Mouse (Mus musculus) hindbrain, embryonic 15.5 days (tissue): ENCODE data around the gene Mthfd1. TPM values are rescaled to one million over a fixed set of nuclear protein-coding genes. Genes with fewer than 3 reads are reported as not detected.

Experiments
- ATAC-seq: fragments of 200-750 bp; cut with Nextera tagmentation; 2 replicates; pipeline ENCODE4 v1.8.0; 2017; ENCODE audit warnings: low read depth, moderate number of reproducible peaks, moderate TSS enrichment; ENCODE audit not compliant: low FRiP score
- H3K27ac ChIP-seq: fragments of 300-500 bp; sonication (generic); replicated peaks from 2 replicates; pipeline ENCODE4 v1.5.1; 2015; ENCODE audit warnings: mild to moderate bottlenecking, inconsistent platforms
- H3K27me3 ChIP-seq: fragments of 300-500 bp; sonication (generic); 2 replicates; pipeline ENCODE4 v1.6.1; 2015; ENCODE audit warnings: control low read depth, inconsistent platforms
- H3K36me3 ChIP-seq: fragments of 300-500 bp; sonication (generic); 2 replicates; pipeline ENCODE4 v1.6.1; 2015; ENCODE audit warnings: control low read depth, inconsistent platforms
- H3K4me1 ChIP-seq: fragments of 300-500 bp; sonication (generic); replicated peaks from 2 replicates; pipeline ENCODE4 v1.6.1; 2015; ENCODE audit warnings: control low read depth, inconsistent platforms
- H3K4me2 ChIP-seq: fragments of 300-500 bp; sonication (generic); 2 replicates; pipeline ENCODE4 v1.6.1; 2015; ENCODE audit warnings: moderate library complexity, mild to moderate bottlenecking, inconsistent platforms
- H3K4me3 ChIP-seq: fragments of 300-500 bp; sonication (generic); 2 replicates; pipeline ENCODE4 v1.5.1; 2015; ENCODE audit warnings: mild to moderate bottlenecking, inconsistent platforms
- H3K9ac ChIP-seq: fragments of 300-500 bp; sonication (generic); 2 replicates; pipeline ENCODE4 v1.6.1; 2015; ENCODE audit warnings: inconsistent platforms
- H3K9me3 ChIP-seq: fragments of 300-500 bp; sonication (generic); 2 replicates; pipeline ENCODE4 v1.6.1; 2016; ENCODE audit warnings: control low read depth, inconsistent platforms
- WGBS: fragments of 180-500 bp; shearing (Covaris S2); methylation state at CpG from one replicate; pipeline ENCODE4 v1.1.7; 2015; 5-methylcytosine and 5-hydroxymethylcytosine counted together
- polyA plus RNA-seq: library from polyadenylated mRNA; unstranded; fragments of >200 nt; fragmentation: Nextera tagmentation; extraction: Ambion mirVana; gene quantifications from 2 replicates; pipeline ENCODE4 v1.2.1, GENCODE M21; 2015

Mthfd1 gene
- polyA plus RNA-seq, 1 experiment from 2014 or later, result 33.1 TPM

GRCm38 (mm10) chr12:76306852-76307561 lies 51.9 kb downstream of the Mthfd1 start:
- ATAC-seq, result no peak
- H3K4me2 ChIP-seq, result no peak overlapping the region
- 76% methylated on average over 9 of the region's 9 CpGs for WGBS
- H3K4me1 ChIP-seq, result peaks cover 10% of the 10 kb centered on the region; the same call in 1 of the 2 replicates
- H3K9ac ChIP-seq, result no peak overlapping the region
- no peak overlapping the region for H3K4me3 ChIP-seq
- no peaks in the 10 kb centered on the region for H3K27me3 ChIP-seq
- no peaks in the 10 kb centered on the region for H3K9me3 ChIP-seq
- H3K36me3 ChIP-seq, result peaks cover 4% of the 10 kb centered on the region; the same call in 1 of the 2 replicates
- no peak overlapping the region for H3K27ac ChIP-seq

- ATAC-seq, result no peak
- Histone ChIP-seq H3K27ac (no peak overlapping the region), H3K27me3 (no peaks in the 10 kb centered on the region), H3K36me3 (peaks cover 7% of the 10 kb centered on the region), H3K4me2 (no peak overlapping the region), H3K9ac (no peak overlapping the region), H3K4me1 (peaks cover 10% of the 10 kb centered on the region; the same call in 1 of the 2 replicates), H3K4me3 (no peak overlapping the region), H3K9me3 (no peaks in the 10 kb centered on the region)
- 42% methylated on average over 9 of the region's 9 CpGs for WGBS
Measured at GRCm38 (mm10) chr12:76307964-76308363, 52.9 kb downstream of the Mthfd1 start.

GRCm38 (mm10) chr12:76308436-76308835 lies 53.3 kb downstream of the Mthfd1 start:
- Histone ChIP-seq H3K9ac (no peak overlapping the region), H3K36me3 (peaks cover 7% of the 10 kb centered on the region), H3K4me1 (peaks cover 10% of the 10 kb centered on the region; the same call in 1 of the 2 replicates), H3K27ac (no peak overlapping the region), H3K4me2 (no peak overlapping the region), H3K4me3 (no peak overlapping the region), H3K9me3 (no peaks in the 10 kb centered on the region), H3K27me3 (no peaks in the 10 kb centered on the region)
- no peak for ATAC-seq
- 88% methylated on average over 5 of the region's 5 CpGs for WGBS

- H3K36me3 ChIP-seq, result peaks cover 12% of the 10 kb centered on the region
- ATAC-seq, result no peak
- H3K9ac ChIP-seq, result no peak overlapping the region
- H3K27me3 ChIP-seq, result no peaks in the 10 kb centered on the region
- H3K27ac ChIP-seq, result no peak overlapping the region
- no peak overlapping the region for H3K4me3 ChIP-seq
- no peaks in the 10 kb centered on the region for H3K9me3 ChIP-seq
- 0 out of 2 replicates have a peak, but pooled peaks cover 3% of the 10 kb centered on the region for H3K4me1 ChIP-seq
- no peak overlapping the region for H3K4me2 ChIP-seq
- 91% methylated on average over 6 of the region's 6 CpGs for WGBS
Measured at GRCm38 (mm10) chr12:76310007-76310406, 54.9 kb downstream of the Mthfd1 start.

- Histone ChIP-seq H3K27me3 (no peaks in the 10 kb centered on the region), H3K4me3 (no peak overlapping the region), H3K36me3 (peaks cover 15% of the 10 kb centered on the region), H3K9me3 (no peaks in the 10 kb centered on the region), H3K27ac (no peak overlapping the region), H3K9ac (no peak overlapping the region), H3K4me2 (no peak overlapping the region), H3K4me1 (0 out of 2 replicates have a peak, but pooled peaks cover 3% of the 10 kb centered on the region)
- 83% methylated on average over 6 of the region's 6 CpGs for WGBS
- no peak for ATAC-seq
Measured at GRCm38 (mm10) chr12:76310633-76311032, 55.5 kb downstream of the Mthfd1 start.

GRCm38 (mm10) chr12:76311227-76311626 lies 56.1 kb downstream of the Mthfd1 start:
- Histone ChIP-seq H3K27me3 (no peaks in the 10 kb centered on the region), H3K9ac (no peak overlapping the region), H3K4me3 (no peak overlapping the region), H3K4me1 (0 out of 2 replicates have a peak, but pooled peaks cover 3% of the 10 kb centered on the region), H3K27ac (no peak overlapping the region), H3K36me3 (peaks cover 16% of the 10 kb centered on the region), H3K9me3 (no peaks in the 10 kb centered on the region), H3K4me2 (no peak overlapping the region)
- WGBS, result 90% methylated on average over 9 of the region's 9 CpGs
- ATAC-seq, result no peak

GRCm38 (mm10) chr12:76311951-76312350 lies 56.9 kb downstream of the Mthfd1 start:
- H3K4me3 ChIP-seq, result no peak overlapping the region
- no peak overlapping the region for H3K4me2 ChIP-seq
- H3K27ac ChIP-seq, result no peak overlapping the region
- no peaks in the 10 kb centered on the region for H3K27me3 ChIP-seq
- H3K9ac ChIP-seq, result no peak overlapping the region
- 92% methylated on average over 8 of the region's 8 CpGs for WGBS
- no peak for ATAC-seq
- H3K4me1 ChIP-seq, result 0 out of 2 replicates have a peak, but pooled peaks cover under 1% of the 10 kb centered on the region
- no peaks in the 10 kb centered on the region for H3K9me3 ChIP-seq
- peaks cover 16% of the 10 kb centered on the region for H3K36me3 ChIP-seq

- no peak overlapping the region for H3K4me2 ChIP-seq
- no peak for ATAC-seq
- no peak overlapping the region for H3K4me3 ChIP-seq
- no peaks in the 10 kb centered on the region for H3K4me1 ChIP-seq
- no peak overlapping the region for H3K27ac ChIP-seq
- peaks cover 16% of the 10 kb centered on the region; the same call in 1 of the 2 replicates for H3K36me3 ChIP-seq
- H3K27me3 ChIP-seq, result no peaks in the 10 kb centered on the region
- 78% methylated on average over 9 of the region's 9 CpGs for WGBS
- no peaks in the 10 kb centered on the region for H3K9me3 ChIP-seq
- no peak overlapping the region for H3K9ac ChIP-seq
Measured at GRCm38 (mm10) chr12:76318282-76319212, 63.4 kb downstream of the Mthfd1 start.

GRCm38 (mm10) chr12:76324679-76325431 lies 69.8 kb downstream of the Mthfd1 start, which contains the start of gene Akap5:
Gene Akap5, plus strand, starts transcription at chr12:76324891.
- Histone ChIP-seq H3K27ac (peak within 1 kb of the TSS; percentile 57), H3K36me3 (peaks cover 7% of the 10 kb centered on the region; the same call in 1 of the 2 replicates), H3K4me2 (peak within 1 kb of the TSS; percentile 66), H3K9me3 (no peaks in the 10 kb centered on the region), H3K4me1 (peaks cover 17% of the 10 kb centered on the region), H3K27me3 (no peaks in the 10 kb centered on the region), H3K9ac (peak within 1 kb of the TSS; percentile 63), H3K4me3 (peak within 1 kb of the TSS; percentile 63)
- peak; percentile 98 for ATAC-seq
- under 1% methylated on average over 53 of the region's 53 CpGs for WGBS

- peaks cover 10% of the 10 kb centered on the region for H3K36me3 ChIP-seq
- no peak overlapping the region for H3K27ac ChIP-seq
- no peaks in the 10 kb centered on the region for H3K9me3 ChIP-seq
- peaks cover 17% of the 10 kb centered on the region for H3K4me1 ChIP-seq
- H3K4me2 ChIP-seq, result no peak overlapping the region; the same call in 1 of the 2 replicates
- H3K27me3 ChIP-seq, result no peaks in the 10 kb centered on the region
- ATAC-seq, result no peak
- WGBS, result 87% methylated on average over 23 of the region's 23 CpGs
- no peak overlapping the region for H3K9ac ChIP-seq
- no peak overlapping the region for H3K4me3 ChIP-seq
Measured at GRCm38 (mm10) chr12:76326437-76327220, 71.5 kb downstream of the Mthfd1 start.
